Mouse (Mus musculus) CH12.LX (cell line): ENCODE results near the gene Grk3.

ENCODE experiments used
- CTCF ChIP-seq, 2 experiments: IDR thresholded peaks in 1 of 2; conservative IDR thresholded peaks in 1 of 2; 2 replicates each; pipeline ENCODE4 v1.5.1; 2011 to 2012; ENCODE audit warnings: low read depth in 2 of 2, low read length in 2 of 2, improper control_type of control experiment in 1 of 2, inconsistent platforms in 1 of 2, mild to moderate bottlenecking in 1 of 2, moderate library complexity in 1 of 2
- E2F4 ChIP-seq: IDR thresholded peaks from 2 replicates; pipeline ENCODE4 v1.6.1; 2011; ENCODE audit warnings: low read depth, low read length, improper control_type of control experiment; ENCODE audit not compliant: insufficient replicate concordance
- MAZ ChIP-seq: IDR thresholded peaks from 2 replicates; pipeline ENCODE4 v1.6.1; 2012; ENCODE audit warnings: low read depth, mild to moderate bottlenecking, inconsistent platforms, low read length, improper control_type of control experiment, moderate library complexity
- MEF2A ChIP-seq: IDR thresholded peaks from 2 replicates; pipeline ENCODE4 v1.6.1; 2014; ENCODE audit warnings: low read depth, mild to moderate bottlenecking, inconsistent platforms, low read length, improper control_type of control experiment, borderline replicate concordance
- POLR2AphosphoS2 ChIP-seq: IDR thresholded peaks from 2 replicates; pipeline ENCODE4 v1.6.1; 2011; ENCODE audit warnings: low read depth, low read length, improper control_type of control experiment
- USF1 ChIP-seq: IDR thresholded peaks from 2 replicates; pipeline ENCODE4 v1.6.1; 2014; ENCODE audit warnings: low read depth, mild to moderate bottlenecking, inconsistent platforms, low read length, improper control_type of control experiment
- ZNF384 ChIP-seq: IDR thresholded peaks from 2 replicates; pipeline ENCODE4 v1.6.1; 2012; ENCODE audit warnings: low read depth, low read length, improper control_type of control experiment, inconsistent platforms

DNA sequence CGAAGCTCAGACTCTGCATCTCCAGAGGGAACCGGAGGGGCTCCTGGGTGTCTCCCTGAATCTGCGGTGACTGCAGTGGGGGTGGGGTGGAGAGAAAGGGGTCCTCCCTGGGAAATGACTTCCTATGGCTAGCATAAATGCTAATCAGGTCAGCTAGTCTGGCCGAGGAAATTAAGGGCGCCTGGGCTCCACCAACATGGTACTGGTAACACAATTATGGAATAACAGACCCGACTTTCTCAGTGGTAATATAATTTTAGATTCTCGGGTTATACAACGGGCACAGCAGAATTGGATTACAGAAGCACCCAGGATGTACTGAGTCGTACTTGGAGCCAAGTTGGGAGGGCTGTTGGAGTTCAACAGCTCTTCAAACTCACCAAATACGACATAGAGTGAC is 79.0 kb downstream of the Grk3 start:
- TF ChIP-seq CTCF (conservative IDR thresholded peaks at IDR 0.05 in 1 of 2, IDR thresholded peaks at IDR 0.05 in 1 of 2; ENCODE audit: low read depth in 2 of 2, low read length in 2 of 2) (no peak), MAZ (no peak), E2F4 (no peak), POLR2AphosphoS2 (no peak), ZNF384 (no peak), MEF2A (no peak), USF1 (no peak)
